Mouse (Mus musculus): Measurements from ENCODE around the gene Olfr543. TPM values are rescaled to one million over a fixed set of nuclear protein-coding genes. Genes with fewer than 3 reads are reported as not detected.
"Not testable (repeated sequence)": the region's sequence is repeated elsewhere in the genome, so short reads cannot be mapped to it uniquely, and the experiment has no call there.

The Olfr543 gene
- polyA plus RNA-seq, 1 experiment, result not detected

DNA sequence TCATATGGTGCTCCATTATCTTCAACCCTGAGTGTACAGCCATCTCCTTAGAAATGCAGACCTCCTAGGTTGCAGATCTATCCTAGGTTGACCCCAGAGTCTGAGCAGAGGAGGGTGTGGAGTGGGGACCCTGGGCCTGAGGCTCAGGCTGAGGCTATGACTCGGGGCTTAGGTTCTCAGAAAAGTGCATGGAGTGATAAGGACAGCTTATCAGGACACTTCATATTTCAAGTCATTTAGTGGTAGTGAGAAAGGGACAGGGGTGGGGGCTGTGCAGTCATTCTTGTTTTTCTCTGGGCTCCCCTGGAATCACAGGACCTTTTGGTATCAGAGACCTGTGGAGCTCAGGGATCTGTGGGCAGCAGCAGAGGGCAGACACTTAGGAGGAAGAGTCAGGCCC is 4.6 kb upstream of the Olfr543 start:
- H3K27ac ChIP-seq (ENCODE audit: control insufficient read depth, insufficient read depth, low read depth, low read length), result no peak overlapping the region
- no peaks in the 10 kb centered on the region for H3K27me3 ChIP-seq (ENCODE audit: control insufficient read depth, insufficient read depth, low read length)
- no peak overlapping the region for H3K4me3 ChIP-seq (ENCODE audit: control insufficient read depth, low read depth, low read length)
- no peak for TF ChIP-seq POLR2A (IDR thresholded peaks at IDR 0.05; ENCODE audit: control insufficient read depth, low read depth, low read length)
- TF ChIP-seq CTCF (IDR thresholded peaks at IDR 0.05; ENCODE audit: control insufficient read depth, insufficient read depth, insufficient replicate concordance, low read depth, low read length), result no peak
- H3K36me3 ChIP-seq (ENCODE audit: control insufficient read depth, insufficient read depth, low read length), result no peaks in the 10 kb centered on the region
- H3K4me1 ChIP-seq (ENCODE audit: control insufficient read depth, insufficient read depth, low read length), result no peaks in the 10 kb centered on the region; the same call in 1 of the 2 replicates

DNA sequence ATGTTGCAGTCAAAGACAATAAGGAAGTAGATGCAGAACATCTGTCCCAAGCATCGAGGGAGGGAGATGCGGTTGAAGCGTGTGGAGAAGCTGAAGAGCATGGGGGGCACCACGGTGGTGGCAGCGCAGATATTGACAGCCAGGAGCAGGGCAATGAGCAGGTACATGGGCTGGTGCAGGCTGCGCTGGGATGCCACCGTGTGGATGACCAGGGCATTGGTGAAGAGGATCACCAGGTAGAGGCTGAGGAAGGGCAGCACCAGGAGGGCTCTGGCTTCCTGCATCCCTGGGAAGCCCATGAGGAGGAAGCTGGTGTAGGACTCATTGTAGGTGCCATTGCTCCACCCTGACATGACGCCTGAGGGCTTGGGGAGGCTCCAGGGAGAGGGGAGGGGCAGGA is 3.3 kb upstream of the Olfr543 start:
- H3K36me3 ChIP-seq (ENCODE audit: control insufficient read depth, insufficient read depth, low read length); H3K27me3 ChIP-seq (ENCODE audit: control insufficient read depth, insufficient read depth, low read length); H3K4me3 ChIP-seq (ENCODE audit: control insufficient read depth, low read depth, low read length); H3K4me1 ChIP-seq (ENCODE audit: control insufficient read depth, insufficient read depth, low read length); H3K27ac ChIP-seq (ENCODE audit: control insufficient read depth, insufficient read depth, low read depth, low read length): not testable (repeated sequence)

DNA sequence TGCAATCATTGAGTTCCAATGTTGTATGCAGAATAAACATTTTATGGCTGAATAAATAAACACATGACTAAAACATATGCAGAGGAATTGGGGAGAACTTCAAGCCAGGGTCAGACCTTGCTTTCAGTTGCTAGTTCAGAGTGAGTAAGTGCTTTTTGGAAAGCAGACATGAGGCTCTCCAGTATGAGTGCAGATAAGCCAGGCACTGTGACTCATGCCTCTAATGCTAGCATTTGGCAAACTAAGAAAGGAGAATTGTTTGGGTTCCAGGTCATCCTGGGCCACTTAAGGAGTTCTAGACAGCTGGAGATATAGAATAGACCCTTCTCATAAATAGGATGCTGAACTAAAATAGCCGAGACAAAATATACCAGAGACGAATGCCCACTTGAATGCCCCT is 2.2 kb upstream of the Olfr543 start:
- Histone ChIP-seq H3K4me1 (ENCODE audit: control insufficient read depth, insufficient read depth, low read length) (peaks cover 2% of the 10 kb centered on the region; the same call in 1 of the 2 replicates), H3K36me3 (ENCODE audit: control insufficient read depth, insufficient read depth, low read length) (no peaks in the 10 kb centered on the region), H3K27ac (ENCODE audit: control insufficient read depth, insufficient read depth, low read depth, low read length) (no peak overlapping the region), H3K27me3 (ENCODE audit: control insufficient read depth, insufficient read depth, low read length) (no peaks in the 10 kb centered on the region), H3K4me3 (ENCODE audit: control insufficient read depth, low read depth, low read length) (no peak overlapping the region)
- TF ChIP-seq CTCF (IDR thresholded peaks at IDR 0.05; ENCODE audit: control insufficient read depth, insufficient read depth, insufficient replicate concordance, low read depth, low read length) (no peak), POLR2A (IDR thresholded peaks at IDR 0.05; ENCODE audit: control insufficient read depth, low read depth, low read length) (no peak)

DNA sequence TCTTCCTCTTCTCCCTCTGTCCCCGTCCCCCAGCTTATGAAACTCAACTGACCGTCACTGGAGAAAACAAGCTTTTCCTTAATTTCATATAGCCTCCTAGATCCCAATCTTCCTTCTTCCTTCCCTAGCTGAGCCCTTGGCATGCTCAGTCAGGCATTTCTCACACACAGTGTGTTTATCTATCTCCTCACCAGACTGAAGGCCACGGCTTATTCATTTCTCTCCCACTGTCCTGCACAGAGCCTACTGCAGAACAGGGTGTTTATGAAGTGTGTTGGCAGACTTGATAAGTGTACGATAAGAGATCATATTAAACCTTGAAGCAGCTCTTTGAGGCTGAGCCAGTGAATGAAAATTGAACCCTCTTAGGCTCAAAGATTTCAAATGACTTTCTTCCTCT is 658 bp downstream of the Olfr543 start:
- Histone ChIP-seq H3K36me3 (ENCODE audit: control insufficient read depth, insufficient read depth, low read length) (peaks cover 2% of the 10 kb centered on the region; the same call in 1 of the 2 replicates), H3K27me3 (ENCODE audit: control insufficient read depth, insufficient read depth, low read length) (no peaks in the 10 kb centered on the region), H3K27ac (ENCODE audit: control insufficient read depth, insufficient read depth, low read depth, low read length) (0 out of 2 replicates have a peak overlapping the region, but pooled peaks have one; percentile 15), H3K4me1 (ENCODE audit: control insufficient read depth, insufficient read depth, low read length) (peaks cover 2% of the 10 kb centered on the region; the same call in 1 of the 2 replicates), H3K4me3 (ENCODE audit: control insufficient read depth, low read depth, low read length) (no peak overlapping the region)
- no peak for TF ChIP-seq POLR2A (IDR thresholded peaks at IDR 0.05; ENCODE audit: control insufficient read depth, low read depth, low read length)
- TF ChIP-seq CTCF (IDR thresholded peaks at IDR 0.05; ENCODE audit: control insufficient read depth, insufficient read depth, insufficient replicate concordance, low read depth, low read length), result no peak

DNA sequence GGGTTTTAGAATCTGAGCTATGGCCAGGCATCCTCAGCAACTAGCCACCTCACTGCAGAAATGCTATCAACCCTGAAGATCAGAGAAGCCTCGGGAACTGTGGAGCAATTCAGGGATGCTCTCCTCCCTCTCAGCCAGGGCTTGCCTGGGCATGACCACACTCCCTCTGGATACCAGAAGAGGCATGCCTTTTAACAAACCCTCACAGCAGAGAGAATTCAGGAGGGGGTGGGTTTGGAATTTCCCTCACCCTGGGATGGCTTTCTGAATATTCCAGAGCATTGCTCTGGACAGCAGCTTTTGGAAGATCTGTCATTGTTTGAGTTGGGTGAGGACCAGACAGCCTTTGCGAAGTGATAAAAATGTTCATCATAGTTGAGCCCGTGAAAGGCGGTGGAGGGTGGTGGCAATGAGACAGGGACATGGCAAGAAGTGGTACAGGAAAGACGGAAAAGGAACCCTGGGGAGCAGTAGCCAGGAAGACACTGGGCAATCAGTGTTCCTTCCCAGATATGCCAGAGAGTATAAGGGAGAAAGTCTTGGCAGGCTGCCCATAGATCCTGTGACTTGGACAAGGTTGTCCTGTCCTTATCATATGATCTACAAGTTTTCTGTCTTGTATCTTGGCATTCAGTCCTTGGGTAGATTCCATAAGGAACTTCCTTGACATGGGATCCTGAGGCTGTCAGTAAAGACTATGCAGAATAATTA is 2.0 kb downstream of the Olfr543 start:
- Histone ChIP-seq H3K4me1 (ENCODE audit: control insufficient read depth, insufficient read depth, low read length) (peaks cover 2% of the 10 kb centered on the region; the same call in 1 of the 2 replicates), H3K27ac (ENCODE audit: control insufficient read depth, insufficient read depth, low read depth, low read length) (peak overlapping the region; percentile 59), H3K36me3 (ENCODE audit: control insufficient read depth, insufficient read depth, low read length) (peaks cover 2% of the 10 kb centered on the region; the same call in 1 of the 2 replicates), H3K4me3 (ENCODE audit: control insufficient read depth, low read depth, low read length) (no peak overlapping the region), H3K27me3 (ENCODE audit: control insufficient read depth, insufficient read depth, low read length) (no peaks in the 10 kb centered on the region)
- TF ChIP-seq POLR2A (IDR thresholded peaks at IDR 0.05; ENCODE audit: control insufficient read depth, low read depth, low read length) (no peak), CTCF (IDR thresholded peaks at IDR 0.05; ENCODE audit: control insufficient read depth, insufficient read depth, insufficient replicate concordance, low read depth, low read length) (no peak)

DNA sequence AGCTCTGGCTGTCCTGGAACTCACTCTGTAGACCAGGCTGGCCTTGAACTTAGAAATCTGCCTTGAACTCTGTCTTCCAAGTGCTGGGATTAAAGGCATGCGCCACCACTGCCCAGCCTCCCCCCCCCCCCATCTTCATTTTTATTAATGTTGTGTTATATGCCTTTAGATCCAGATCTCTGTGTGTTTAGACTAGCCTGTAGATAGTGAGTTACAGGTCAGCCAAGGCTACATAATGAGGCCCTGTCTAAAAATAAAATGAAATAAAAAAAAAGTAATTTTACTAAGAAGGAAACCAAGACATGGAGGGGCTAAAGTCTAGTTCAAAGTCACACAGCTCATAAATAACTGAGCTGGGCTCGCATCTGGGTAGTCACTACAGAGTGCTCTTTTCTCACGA is 2.6 kb downstream of the Olfr543 start:
- H3K4me1 ChIP-seq (ENCODE audit: control insufficient read depth, insufficient read depth, low read length), result peaks cover 2% of the 10 kb centered on the region; the same call in 1 of the 2 replicates
- peak overlapping the region; percentile 59 for H3K27ac ChIP-seq (ENCODE audit: control insufficient read depth, insufficient read depth, low read depth, low read length)
- no peaks in the 10 kb centered on the region for H3K27me3 ChIP-seq (ENCODE audit: control insufficient read depth, insufficient read depth, low read length)
- no peak for TF ChIP-seq CTCF (IDR thresholded peaks at IDR 0.05; ENCODE audit: control insufficient read depth, insufficient read depth, insufficient replicate concordance, low read depth, low read length)
- TF ChIP-seq POLR2A (IDR thresholded peaks at IDR 0.05; ENCODE audit: control insufficient read depth, low read depth, low read length), result no peak
- H3K36me3 ChIP-seq (ENCODE audit: control insufficient read depth, insufficient read depth, low read length), result peaks cover 2% of the 10 kb centered on the region; the same call in 1 of the 2 replicates
- H3K4me3 ChIP-seq (ENCODE audit: control insufficient read depth, low read depth, low read length), result no peak overlapping the region

DNA sequence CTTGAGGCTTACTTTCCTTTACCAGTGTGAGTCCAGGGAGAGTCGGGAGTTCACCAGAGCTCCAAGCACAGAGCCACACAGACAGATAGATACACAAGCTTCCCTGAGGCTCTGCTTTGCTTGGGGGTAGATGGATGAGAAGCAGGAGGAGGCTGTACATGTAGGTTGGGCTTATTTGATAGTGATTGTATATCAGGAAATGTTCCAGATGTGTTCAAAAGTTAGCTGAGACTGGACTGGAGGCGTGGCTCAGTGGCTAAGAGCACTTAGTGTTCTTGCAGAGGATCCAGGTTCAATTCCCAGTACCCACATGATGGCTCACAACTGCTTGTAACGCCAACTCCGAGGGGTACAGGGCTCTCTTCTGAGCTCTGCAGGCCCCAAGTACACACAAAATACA is 3.1 kb downstream of the Olfr543 start:
- no peaks in the 10 kb centered on the region for H3K27me3 ChIP-seq (ENCODE audit: control insufficient read depth, insufficient read depth, low read length)
- no peak overlapping the region for H3K4me3 ChIP-seq (ENCODE audit: control insufficient read depth, low read depth, low read length)
- peaks cover 2% of the 10 kb centered on the region; the same call in 1 of the 2 replicates for H3K36me3 ChIP-seq (ENCODE audit: control insufficient read depth, insufficient read depth, low read length)
- peaks cover 2% of the 10 kb centered on the region; the same call in 1 of the 2 replicates for H3K4me1 ChIP-seq (ENCODE audit: control insufficient read depth, insufficient read depth, low read length)
- 0 out of 2 replicates have a peak overlapping the region, but pooled peaks have one; percentile 41 for H3K27ac ChIP-seq (ENCODE audit: control insufficient read depth, insufficient read depth, low read depth, low read length)
- TF ChIP-seq CTCF (IDR thresholded peaks at IDR 0.05; ENCODE audit: control insufficient read depth, insufficient read depth, insufficient replicate concordance, low read depth, low read length), result no peak
- TF ChIP-seq POLR2A (IDR thresholded peaks at IDR 0.05; ENCODE audit: control insufficient read depth, low read depth, low read length), result no peak

All from testis, adult 2 months (tissue).